Mouse (Mus musculus) ES-Bruce4 (cell line): ENCODE measurements around the gene Hemk1.

Experiments
- EP300 ChIP-seq: IDR thresholded peaks from 2 replicates; pipeline ENCODE4 v1.6.1; 2011; ENCODE audit warnings: low read depth, low read length; ENCODE audit not compliant: insufficient read depth
- POLR2A ChIP-seq: IDR thresholded peaks from one replicate; pipeline ENCODE4 v1.8.1; 2011; ENCODE audit warnings: low read length; ENCODE audit not compliant: insufficient read depth

DNA sequence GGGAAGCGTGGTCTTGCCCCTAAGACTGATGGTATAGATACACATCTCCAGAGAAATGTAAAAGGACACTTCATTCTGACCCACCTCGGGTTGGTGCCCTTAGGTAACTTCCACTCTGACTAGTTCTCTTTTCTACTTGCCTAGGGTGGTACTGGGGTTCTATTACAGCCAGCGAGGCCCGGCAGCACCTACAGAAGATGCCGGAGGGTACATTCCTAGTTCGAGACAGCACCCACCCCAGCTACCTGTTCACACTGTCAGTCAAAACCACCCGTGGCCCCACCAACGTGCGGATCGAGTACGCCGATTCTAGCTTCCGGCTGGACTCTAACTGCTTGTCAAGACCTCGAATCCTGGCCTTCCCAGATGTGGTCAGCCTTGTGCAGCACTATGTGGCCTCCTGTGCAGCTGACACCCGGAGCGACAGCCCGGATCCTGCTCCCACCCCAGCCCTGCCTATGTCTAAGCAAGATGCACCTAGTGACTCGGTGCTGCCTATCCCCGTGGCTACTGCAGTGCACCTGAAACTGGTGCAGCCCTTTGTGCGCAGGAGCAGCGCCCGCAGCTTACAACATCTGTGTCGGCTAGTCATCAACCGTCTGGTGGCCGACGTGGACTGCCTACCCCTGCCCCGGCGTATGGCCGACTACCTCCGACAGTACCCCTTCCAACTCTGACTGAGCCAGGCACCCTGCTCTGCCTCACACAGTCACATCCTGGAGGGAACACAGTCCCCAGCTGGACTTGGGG is 37.8 kb downstream of the Hemk1 start:
- TF ChIP-seq EP300 (no peak), POLR2A (no peak)
